Mouse (Mus musculus): ENCODE measurements around the gene Zfp456. TPM values are rescaled to one million over a fixed set of nuclear protein-coding genes. Genes with fewer than 3 reads are reported as not detected.
"Not testable (repeated sequence)": the region's sequence is repeated elsewhere in the genome, so short reads cannot be mapped to it uniquely, and the experiment has no call there.

Gene Zfp456
- 0.64 and 1.4 TPM in 2 replicates for polyA plus RNA-seq (2016; fragmentation: Nextera tagmentation; extraction: Ambion mirVana)

DNA sequence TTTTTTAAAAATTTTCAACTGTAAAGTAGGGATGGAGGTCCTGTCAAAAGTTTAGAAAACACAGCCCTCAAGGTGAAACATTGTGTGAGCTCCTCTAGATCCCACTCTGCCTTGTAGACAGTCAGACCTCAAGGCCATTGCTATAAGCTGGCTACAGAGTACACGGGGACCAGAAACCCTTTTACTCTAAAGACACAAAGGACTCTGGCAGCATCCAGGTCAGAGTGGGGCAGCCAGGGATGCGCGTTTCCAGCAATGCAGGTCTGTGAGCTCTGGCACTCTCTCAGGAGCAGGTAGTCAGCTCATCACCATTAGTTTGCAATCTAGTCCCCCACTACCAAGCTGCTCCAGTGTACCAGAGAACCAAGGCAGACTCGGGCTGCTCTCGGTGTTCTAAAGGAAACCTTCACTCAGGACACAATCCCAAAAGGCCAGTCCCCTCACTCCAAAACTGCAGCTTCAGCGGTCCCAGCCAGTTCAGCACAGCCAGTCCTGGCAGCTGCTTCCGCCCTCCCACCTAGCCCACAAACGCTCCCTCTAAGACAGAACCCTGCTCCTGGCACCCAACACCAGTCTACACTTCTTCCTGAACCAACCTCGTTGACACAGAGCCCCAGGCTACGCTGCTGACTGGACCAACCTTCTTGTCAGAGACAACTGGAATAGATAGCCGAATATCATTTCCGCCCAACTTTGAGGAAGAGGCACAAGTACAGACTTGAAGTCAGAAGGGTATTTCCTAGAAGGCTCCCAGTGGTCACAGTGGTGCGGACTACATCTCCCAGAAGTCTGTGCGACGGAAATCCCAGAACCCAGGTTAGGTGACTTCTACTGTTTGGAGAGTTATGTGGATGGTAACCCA, at the start of gene Zfp456, which contains the start of gene Gm28041:
TSS of gene Zfp456 (minus strand) at position 761 of the 862 bp plus-strand sequence.
TSS of gene Gm28041 (minus strand) at position 684 of the 862 bp plus-strand sequence.
- WGBS = 21% methylated on average over 15 of the region's 15 CpGs
- not testable (repeated sequence) for H3K27me3 ChIP-seq (replicated peaks; ENCODE audit: low read depth, poor library complexity, severe bottlenecking); H3K4me1 ChIP-seq; H3K9me3 ChIP-seq; H3K36me3 ChIP-seq (replicated peaks)
- DNase-seq (ENCODE audit: low spot score) = peak; percentile 61
- peak within 1 kb of the TSS; percentile 59; the same call in 1 of the 2 replicates for H3K27ac ChIP-seq (replicated peaks)
- H3K4me3 ChIP-seq = peak within 1 kb of the TSS; percentile 59

DNA sequence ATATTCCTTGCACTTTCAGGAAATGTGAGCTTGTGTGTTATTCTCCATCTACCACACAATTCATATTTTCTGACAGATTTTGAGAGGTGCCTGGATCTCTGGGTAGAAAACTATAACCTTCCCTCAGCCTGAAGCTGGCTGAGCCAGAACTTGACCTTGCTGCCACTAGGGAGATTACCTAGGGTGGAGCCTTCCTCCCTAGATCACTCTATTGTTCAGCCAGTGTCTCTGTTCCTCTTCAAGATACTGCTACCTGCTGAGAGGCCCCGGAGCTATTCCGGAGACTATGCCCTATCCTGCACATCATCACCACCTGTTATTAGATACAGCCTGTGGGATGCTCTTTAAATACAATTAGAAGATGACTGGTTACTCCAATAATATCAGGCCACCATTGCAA, 46.9 kb upstream of the Zfp456 start:
- H3K4me3 ChIP-seq; H3K27ac ChIP-seq (replicated peaks); H3K27me3 ChIP-seq (replicated peaks; ENCODE audit: low read depth, poor library complexity, severe bottlenecking); H3K36me3 ChIP-seq (replicated peaks); DNase-seq (ENCODE audit: low spot score); H3K9me3 ChIP-seq: not testable (repeated sequence)
- 80% methylated on average over 2 of the region's 2 CpGs for WGBS
- H3K4me1 ChIP-seq = peaks cover 12% of the 10 kb centered on the region

DNA sequence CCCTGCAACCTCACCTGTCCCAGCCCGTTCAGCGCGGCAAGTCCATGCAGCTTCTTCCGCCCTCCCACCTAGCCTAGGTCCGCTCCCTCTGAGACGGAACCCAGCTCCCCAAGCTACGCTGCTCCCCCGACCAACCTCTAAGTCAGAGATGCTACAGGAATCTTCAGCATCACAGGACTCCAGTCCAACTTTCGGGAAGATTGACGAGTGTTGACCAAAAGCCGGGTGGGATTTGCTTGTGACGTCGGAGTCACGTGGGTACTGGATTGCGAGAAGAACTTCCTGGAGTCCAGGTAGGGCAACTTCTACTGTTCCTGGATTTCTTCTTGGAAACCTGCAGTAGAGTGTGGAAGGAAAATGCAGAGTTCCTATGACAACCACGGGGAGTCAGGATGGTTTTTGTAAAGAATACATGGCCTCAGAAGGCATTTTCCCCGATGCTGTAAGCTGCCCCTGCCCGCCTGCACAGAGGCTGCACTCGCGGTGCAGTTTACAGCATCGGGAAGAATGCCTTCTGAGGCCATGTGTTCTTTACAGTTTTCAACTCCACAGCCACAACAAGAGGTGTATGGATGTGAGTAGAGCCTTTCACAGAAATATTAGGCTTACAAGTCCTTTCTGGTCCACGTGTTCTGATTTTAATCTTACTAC, 45.7 kb upstream of the Zfp456 start, which contains the start of gene Zfp459:
TSS of gene Zfp459 (minus strand) at position 212 of the 651 bp plus-strand sequence.
- Histone ChIP-seq H3K27me3 (replicated peaks; ENCODE audit: low read depth, poor library complexity, severe bottlenecking) (no peaks in the 10 kb centered on the region), H3K36me3 (replicated peaks) (no peaks in the 10 kb centered on the region), H3K9me3 (no peaks in the 10 kb centered on the region), H3K4me3 (peak within 1 kb of the TSS; percentile 72), H3K4me1 (peaks cover 12% of the 10 kb centered on the region), H3K27ac (replicated peaks) (peak within 1 kb of the TSS; percentile 76)
- DNase-seq (ENCODE audit: low spot score) = peak; percentile 75
- 3% methylated on average over 22 of the region's 22 CpGs for WGBS

DNA sequence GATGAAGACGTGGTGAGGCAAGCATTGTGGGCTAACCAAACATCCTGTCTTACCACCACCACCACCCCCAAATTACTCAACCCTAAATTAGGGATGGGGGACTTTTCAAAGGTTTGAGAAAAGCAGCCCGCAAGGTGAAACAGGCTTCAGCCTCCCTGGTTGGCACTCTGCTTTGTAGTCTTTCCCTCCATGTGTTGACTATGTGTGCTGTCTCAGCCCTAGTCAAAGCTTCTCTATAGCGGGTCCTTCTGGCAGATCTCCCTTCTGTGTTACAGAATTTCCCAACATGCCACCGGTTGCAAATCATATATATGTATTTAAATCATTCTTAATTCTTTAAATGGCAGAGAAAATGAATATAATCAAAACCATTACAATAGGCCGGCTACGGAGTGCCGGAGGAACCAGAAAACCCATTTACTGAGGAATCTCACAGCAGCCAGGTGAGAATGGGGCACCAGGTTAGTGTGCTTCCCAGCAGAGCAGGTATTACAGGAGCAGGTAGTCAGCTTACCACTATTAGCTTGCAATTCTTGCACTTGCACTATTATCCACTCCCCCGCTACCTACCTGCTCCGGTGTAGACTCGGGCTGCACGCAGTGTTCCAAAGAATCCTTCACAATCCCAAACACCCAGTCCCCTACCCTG, 45.1 kb upstream of the Zfp456 start:
- H3K4me1 ChIP-seq = peaks cover 12% of the 10 kb centered on the region
- H3K9me3 ChIP-seq = no peaks in the 10 kb centered on the region
- H3K27me3 ChIP-seq (replicated peaks; ENCODE audit: low read depth, poor library complexity, severe bottlenecking) = no peaks in the 10 kb centered on the region
- H3K27ac ChIP-seq (replicated peaks) = peak overlapping the region; percentile 76
- no peaks in the 10 kb centered on the region for H3K36me3 ChIP-seq (replicated peaks)
- WGBS = 32% methylated on average over 11 of the region's 11 CpGs
- DNase-seq (ENCODE audit: low spot score) = no peak
- peak overlapping the region; percentile 72 for H3K4me3 ChIP-seq

DNA sequence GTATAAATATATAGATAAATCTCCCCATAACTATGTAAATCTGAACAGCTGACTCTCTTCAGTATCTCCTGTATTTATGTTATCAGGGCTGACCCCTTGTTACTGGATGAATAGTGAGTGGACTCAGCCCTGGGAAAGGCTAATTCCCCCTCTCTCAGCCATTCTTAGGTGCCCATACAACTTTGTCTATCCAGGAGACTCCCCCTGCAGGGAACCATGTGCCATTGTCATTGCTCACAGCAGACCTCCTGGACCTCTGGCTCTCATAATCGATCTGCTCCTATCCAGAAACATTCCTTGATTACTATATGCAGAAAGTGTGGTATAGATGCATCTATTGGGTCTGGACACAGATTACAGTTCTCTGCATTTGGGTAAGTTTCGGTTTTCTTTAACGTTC, 41.2 kb upstream of the Zfp456 start:
- Histone ChIP-seq H3K4me3 (no peak overlapping the region), H3K4me1 (peaks cover 8% of the 10 kb centered on the region), H3K36me3 (replicated peaks) (no peaks in the 10 kb centered on the region), H3K9me3 (no peaks in the 10 kb centered on the region), H3K27ac (replicated peaks) (no peak overlapping the region), H3K27me3 (replicated peaks; ENCODE audit: low read depth, poor library complexity, severe bottlenecking) (no peaks in the 10 kb centered on the region)
- DNase-seq (ENCODE audit: low spot score) = no peak
- WGBS = 90% methylated on average over 3 of the region's 3 CpGs

DNA sequence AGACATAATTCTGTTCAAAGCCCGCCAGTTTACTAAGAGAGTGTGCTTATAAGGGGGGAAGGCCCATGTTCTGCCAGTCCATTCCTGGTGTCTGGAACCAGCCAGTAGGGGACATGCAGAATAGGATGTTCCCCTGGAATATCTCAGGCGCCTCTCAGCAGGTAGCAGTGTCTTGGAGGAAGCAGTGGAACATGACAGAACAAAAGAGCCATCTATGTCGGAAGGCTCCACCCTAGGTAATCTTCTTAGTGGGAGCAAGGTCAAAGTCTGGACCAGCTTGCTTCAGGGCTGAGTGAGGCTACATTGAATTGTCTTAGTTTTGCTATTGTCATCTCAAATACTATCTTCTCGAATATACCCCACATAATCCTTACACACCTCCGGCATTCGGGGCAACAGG, 40.1 kb upstream of the Zfp456 start:
- no peak for DNase-seq (ENCODE audit: low spot score)
- peaks cover 2% of the 10 kb centered on the region for H3K4me1 ChIP-seq
- no peaks in the 10 kb centered on the region for H3K36me3 ChIP-seq (replicated peaks)
- H3K27ac ChIP-seq (replicated peaks) = no peak overlapping the region
- H3K27me3 ChIP-seq (replicated peaks; ENCODE audit: low read depth, poor library complexity, severe bottlenecking) = no peaks in the 10 kb centered on the region
- WGBS = 89% methylated on average over 6 of the region's 6 CpGs
- H3K9me3 ChIP-seq = no peaks in the 10 kb centered on the region
- no peak overlapping the region for H3K4me3 ChIP-seq

DNA sequence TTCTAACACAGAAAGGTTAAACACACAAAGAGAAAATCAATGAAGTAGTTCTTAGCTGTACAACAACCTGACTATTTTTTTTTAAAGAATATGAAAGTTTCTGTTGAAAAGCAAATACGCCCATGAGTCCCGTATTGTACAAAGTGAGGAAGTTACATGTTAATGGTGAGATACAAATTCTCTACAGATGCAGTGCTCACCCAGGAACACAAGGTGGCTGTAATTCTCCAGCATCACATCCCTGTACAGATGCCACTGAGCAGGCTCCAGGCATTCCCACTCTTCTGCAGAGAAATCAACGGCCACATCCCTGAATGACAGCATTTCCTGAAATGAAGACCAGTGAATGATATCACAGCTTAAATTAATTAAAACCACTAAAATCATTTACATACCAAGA, 38.0 kb upstream of the Zfp456 start:
- not testable (repeated sequence) for H3K27me3 ChIP-seq (replicated peaks; ENCODE audit: low read depth, poor library complexity, severe bottlenecking); DNase-seq (ENCODE audit: low spot score); H3K36me3 ChIP-seq (replicated peaks); H3K9me3 ChIP-seq; H3K27ac ChIP-seq (replicated peaks); H3K4me3 ChIP-seq; H3K4me1 ChIP-seq
- WGBS = 76% methylated on average over 3 of the region's 3 CpGs

DNA sequence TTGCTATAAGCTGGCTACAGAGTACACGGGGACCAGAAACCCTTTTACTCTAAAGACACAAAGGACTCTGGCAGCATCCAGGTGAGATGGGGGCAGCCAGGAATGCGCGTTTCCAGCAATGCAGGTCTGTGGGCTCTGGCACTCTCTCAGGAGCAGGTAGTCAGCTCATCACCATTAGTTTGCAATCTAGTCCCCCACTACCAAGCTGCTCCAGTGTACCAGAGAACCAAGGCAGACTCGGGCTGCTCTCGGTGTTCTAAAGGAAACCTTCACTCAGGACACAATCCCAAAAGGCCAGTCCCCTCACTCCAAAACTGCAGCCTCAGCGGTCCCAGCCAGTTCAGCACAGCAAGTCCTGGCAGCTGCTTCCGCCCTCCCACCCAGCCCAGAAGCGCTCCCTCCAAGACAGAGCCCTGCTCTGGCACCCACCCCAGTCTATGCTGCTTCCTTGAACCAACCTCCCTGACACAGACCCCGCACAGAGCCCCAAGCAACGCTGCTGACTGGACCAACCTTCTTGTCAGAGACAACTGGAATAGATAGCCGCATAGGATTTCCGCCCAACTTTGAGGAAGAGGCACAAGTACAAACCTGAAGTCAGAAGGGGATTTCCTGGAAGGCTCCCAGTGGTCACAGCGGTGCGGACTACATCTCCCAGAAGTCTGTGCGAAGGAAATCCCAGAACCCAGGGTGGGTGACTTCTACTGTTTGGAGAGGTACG, 23.7 kb upstream of the Zfp456 start, which contains the start of gene Zfp429:
TSS of gene Zfp429 (minus strand) at position 637 of the 721 bp plus-strand sequence.
- H3K4me1 ChIP-seq; H3K9me3 ChIP-seq; H3K36me3 ChIP-seq (replicated peaks); H3K27me3 ChIP-seq (replicated peaks; ENCODE audit: low read depth, poor library complexity, severe bottlenecking): not testable (repeated sequence)
- peak within 1 kb of the TSS; percentile 72 for H3K4me3 ChIP-seq
- WGBS = 5% methylated on average over 16 of the region's 16 CpGs
- peak within 1 kb of the TSS; percentile 77 for H3K27ac ChIP-seq (replicated peaks)
- peak; percentile 65 for DNase-seq (ENCODE audit: low spot score)

DNA sequence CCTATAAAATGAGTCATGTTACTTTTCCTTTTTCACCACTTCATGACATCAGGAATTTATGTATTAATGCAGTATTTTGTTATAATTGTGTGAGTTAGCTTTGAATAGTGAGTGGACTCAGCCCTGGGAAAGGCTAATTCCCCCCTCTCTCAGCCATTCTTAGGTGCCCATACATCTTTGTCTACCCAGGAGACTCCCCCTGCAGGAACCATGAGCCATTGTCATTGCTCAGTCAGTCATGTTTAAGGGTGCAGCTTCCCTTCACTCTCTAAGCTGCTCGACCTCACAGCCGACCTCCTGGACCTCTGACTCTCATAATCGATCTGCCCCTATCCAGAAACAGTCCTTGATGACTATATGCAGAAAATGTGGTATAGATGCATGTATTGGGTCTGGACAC, 645 bp upstream of the Zfp456 start:
- H3K27ac ChIP-seq (replicated peaks); H3K27me3 ChIP-seq (replicated peaks; ENCODE audit: low read depth, poor library complexity, severe bottlenecking); H3K36me3 ChIP-seq (replicated peaks); H3K4me3 ChIP-seq; H3K4me1 ChIP-seq; H3K9me3 ChIP-seq; DNase-seq (ENCODE audit: low spot score): not testable (repeated sequence)
- WGBS = 75% methylated on average over 3 of the region's 3 CpGs

DNA sequence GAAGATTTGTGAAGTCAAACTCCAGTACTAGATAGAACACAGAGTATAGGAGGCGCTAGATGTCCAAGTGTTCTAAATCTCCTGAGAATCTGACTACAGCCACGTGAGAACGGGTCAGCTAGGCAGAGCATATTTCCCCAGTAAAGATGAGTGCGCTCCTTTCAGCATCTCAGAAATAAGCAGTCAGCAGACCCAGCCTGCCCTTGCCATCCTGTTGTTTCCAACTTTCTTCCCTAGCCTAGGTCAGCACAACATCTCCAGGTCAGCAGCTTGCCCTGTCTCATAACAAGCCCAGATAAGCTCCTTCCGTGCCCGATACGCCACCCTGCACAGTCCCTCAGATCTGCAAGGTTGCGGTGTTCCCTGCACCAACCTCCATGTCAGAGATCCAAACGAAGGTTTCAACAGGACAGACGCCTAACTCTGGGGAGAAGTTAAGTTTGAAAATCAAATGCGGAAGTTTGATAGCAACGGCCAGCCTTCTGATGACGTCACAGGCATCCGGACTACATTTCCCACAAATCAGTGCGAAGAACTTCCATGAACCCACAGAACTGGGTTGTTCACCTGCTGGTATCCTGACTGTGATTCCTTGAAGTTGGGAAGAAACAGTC, 15.4 kb downstream of the Zfp456 start, which contains the start of the genes Gm28044 and Zfp953:
TSS of gene Gm28044 (minus strand) at position 406 of the 614 bp plus-strand sequence.
TSS of gene Zfp953 (minus strand) at position 475 of the 614 bp plus-strand sequence.
- DNase-seq (ENCODE audit: low spot score) = peak; percentile 79
- no peaks in the 10 kb centered on the region for H3K27me3 ChIP-seq (replicated peaks; ENCODE audit: low read depth, poor library complexity, severe bottlenecking)
- H3K27ac ChIP-seq (replicated peaks) = peak within 1 kb of the TSS; percentile 83

DNA sequence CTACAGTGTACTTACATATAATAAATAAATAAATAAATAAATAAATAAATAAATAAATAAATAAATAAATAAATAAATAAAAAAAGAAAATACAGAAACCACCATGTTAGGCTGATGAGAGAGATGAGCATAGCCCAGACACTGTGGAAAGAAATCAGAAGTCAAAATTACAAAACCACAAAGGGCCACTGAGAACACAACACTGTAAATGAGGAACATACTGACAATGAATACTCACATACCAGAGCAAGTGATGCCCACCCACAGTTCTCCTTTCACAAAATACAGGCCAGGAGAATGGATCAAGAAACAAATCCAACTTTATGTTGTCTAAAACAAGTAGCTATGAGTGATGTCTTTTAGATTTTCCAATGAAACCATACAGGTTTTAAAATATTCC, 23.8 kb downstream of the Zfp456 start:
- H3K27me3 ChIP-seq (replicated peaks; ENCODE audit: low read depth, poor library complexity, severe bottlenecking) = no peaks in the 10 kb centered on the region
- no peak overlapping the region for H3K27ac ChIP-seq (replicated peaks)
- DNase-seq (ENCODE audit: low spot score) = no peak
- no peaks in the 10 kb centered on the region for H3K4me1 ChIP-seq
- H3K4me3 ChIP-seq = no peak overlapping the region
- H3K36me3 ChIP-seq (replicated peaks) = no peaks in the 10 kb centered on the region
- no peaks in the 10 kb centered on the region for H3K9me3 ChIP-seq

More for the DNA sequence above, 15.4 kb downstream of the Zfp456 start, which contains the start of the genes Gm28044 and Zfp953:
- Histone ChIP-seq H3K36me3 (replicated peaks) (no peaks in the 10 kb centered on the region), H3K4me1 (peaks cover 6% of the 10 kb centered on the region; the same call in 1 of the 2 replicates), H3K4me3 (peak within 1 kb of the TSS; percentile 76), H3K9me3 (no peaks in the 10 kb centered on the region)
- under 1% methylated on average over 15 of the region's 15 CpGs for whole genome bisulfite sequencing

All from embryonic facial prominence, embryonic 10.5 days (tissue).